Mouse (Mus musculus): ENCODE results near the gene Mpp3. TPM values are rescaled to one million over a fixed set of nuclear protein-coding genes. Genes with fewer than 3 reads are reported as not detected.

The Mpp3 gene
- polyA plus RNA-seq, 1 experiment = 2.1 TPM

DNA sequence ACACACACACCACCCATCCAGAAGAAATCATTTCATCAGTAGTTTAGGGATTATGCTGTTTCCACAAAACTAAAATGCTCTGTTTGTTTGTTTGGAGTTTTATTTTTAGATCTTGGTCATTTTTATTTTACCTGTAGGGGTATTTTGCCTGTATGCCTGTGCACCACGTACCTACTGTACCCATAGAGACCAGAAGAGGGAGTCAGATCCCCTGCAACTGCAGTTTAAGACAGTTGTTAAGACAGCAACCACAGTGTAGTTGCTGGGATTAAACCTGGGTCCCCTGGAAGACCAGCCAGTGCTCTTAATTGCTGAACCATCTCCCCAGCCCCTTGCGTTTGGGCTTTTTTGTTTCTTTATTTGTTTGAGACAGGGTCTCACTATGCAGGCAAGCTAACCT is 40.7 kb upstream of the Mpp3 start:
- TF ChIP-seq MYOG (IDR thresholded peaks at IDR 0.05; ENCODE audit: control insufficient read depth in 1 of 3, insufficient read depth in 1 of 3, insufficient read length in 2 of 3, low read depth in 2 of 3) (no peak), MAX (IDR thresholded peaks at IDR 0.05; ENCODE audit: low read depth) (no peak), TCF3 (IDR thresholded peaks at IDR 0.05; ENCODE audit: insufficient read length, low read depth) (no peak), SRF (IDR thresholded peaks at IDR 0.05; ENCODE audit: control insufficient read depth, insufficient read length, low read depth) (no peak)
- Histone ChIP-seq H3K79me2 (ENCODE audit: control insufficient read depth, insufficient read depth) (no peaks in the 10 kb centered on the region), H3K27me3 (ENCODE audit: control insufficient read depth, insufficient read depth, insufficient read length) (peaks cover 8% of the 10 kb centered on the region), H3ac (ENCODE audit: control insufficient read depth, insufficient read length) (no peak overlapping the region), H3K4me3 (no peak overlapping the region), H3K36me3 (ENCODE audit: control insufficient read depth, insufficient read depth) (no peaks in the 10 kb centered on the region), H3K4me2 (ENCODE audit: low read depth) (no peak overlapping the region)

DNA sequence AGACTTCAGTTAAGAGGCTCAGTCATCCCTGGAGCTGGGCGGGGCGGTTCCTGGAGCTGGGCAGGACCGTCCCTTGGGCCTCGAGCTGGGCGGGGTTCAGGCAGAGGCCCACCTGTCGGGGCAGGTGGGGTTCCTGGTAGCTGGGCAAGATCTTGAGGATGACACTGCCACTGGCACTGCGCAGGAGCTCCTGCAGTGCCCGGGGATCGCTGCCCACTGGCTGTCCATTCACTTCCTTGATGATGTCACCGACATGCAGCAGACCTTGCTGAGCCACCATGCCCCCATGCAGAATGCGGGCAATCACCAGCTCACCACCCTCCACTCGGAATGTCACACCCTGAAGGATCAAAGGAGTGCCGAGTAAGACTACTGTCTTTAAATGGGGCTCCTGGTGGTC is 34.8 kb upstream of the Mpp3 start:
- TF ChIP-seq E2F4 (IDR thresholded peaks at IDR 0.05; ENCODE audit: insufficient read depth) (no peak), REST (IDR thresholded peaks at IDR 0.05; ENCODE audit: insufficient read depth, insufficient read length) (no peak), CEBPB (IDR thresholded peaks at IDR 0.05; ENCODE audit: insufficient read depth, poor library complexity, severe bottlenecking) (no peak), USF1 (IDR thresholded peaks at IDR 0.05; ENCODE audit: low read depth) (no peak), MYOD1 (IDR thresholded peaks at IDR 0.05; ENCODE audit: control insufficient read depth in 1 of 3, insufficient read length in 2 of 3, low read depth in 2 of 3) (no peak), SRF (IDR thresholded peaks at IDR 0.05; ENCODE audit: control insufficient read depth, insufficient read length, low read depth) (no peak), MYOG (IDR thresholded peaks at IDR 0.05; ENCODE audit: control insufficient read depth in 1 of 3, insufficient read depth in 1 of 3, insufficient read length in 2 of 3, low read depth in 2 of 3) (no peak), TCF3 (IDR thresholded peaks at IDR 0.05; ENCODE audit: insufficient read length, low read depth) (no peak), POLR2AphosphoS2 (IDR thresholded peaks at IDR 0.05; ENCODE audit: insufficient read length, low read depth) (no peak), POLR2A (IDR thresholded peaks at IDR 0.05; ENCODE audit: insufficient read length, low read depth) (no peak), MAX (IDR thresholded peaks at IDR 0.05; ENCODE audit: low read depth) (no peak), TCF12 (IDR thresholded peaks at IDR 0.05; ENCODE audit: insufficient read depth, poor library complexity, severe bottlenecking) (no peak)
- H3K4me3 ChIP-seq = no peak overlapping the region
- H3K79me2 ChIP-seq (ENCODE audit: control insufficient read depth, insufficient read depth) = no peaks in the 10 kb centered on the region
- no peak overlapping the region for H3K4me2 ChIP-seq (ENCODE audit: low read depth)
- H3K36me3 ChIP-seq (ENCODE audit: control insufficient read depth, insufficient read depth) = no peaks in the 10 kb centered on the region
- no peak overlapping the region for H3ac ChIP-seq (ENCODE audit: control insufficient read depth, insufficient read length)
- peaks cover 5% of the 10 kb centered on the region for H3K27me3 ChIP-seq (ENCODE audit: control insufficient read depth, insufficient read depth, insufficient read length)

DNA sequence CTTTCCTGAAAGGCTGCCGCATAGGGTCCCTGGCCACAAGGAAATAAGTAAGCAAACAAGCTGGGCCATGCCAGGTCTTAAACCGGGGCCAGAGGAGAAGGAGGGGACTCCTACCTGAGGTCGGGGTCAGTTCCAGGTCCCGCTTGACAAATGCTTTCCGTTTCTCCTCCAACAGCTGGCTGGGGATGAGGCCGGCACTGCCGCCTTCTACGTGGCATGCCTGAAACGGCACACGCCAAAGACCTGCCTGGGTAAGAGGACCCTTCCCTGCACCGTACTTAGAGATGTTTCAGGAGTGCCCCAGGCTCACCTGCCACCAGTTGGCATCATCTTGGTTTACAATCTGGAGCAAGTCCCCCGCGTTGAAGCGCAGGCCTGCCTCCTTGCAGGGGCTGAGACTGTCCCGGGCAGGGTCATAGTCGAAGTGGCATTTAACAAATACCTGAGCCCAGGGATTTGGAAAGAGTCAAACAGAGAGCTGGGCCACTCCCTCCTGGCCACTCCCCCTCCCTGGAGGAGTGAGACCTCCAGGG is 33.7 kb upstream of the Mpp3 start:
- no peak overlapping the region for H3K4me3 ChIP-seq
- H3ac ChIP-seq (ENCODE audit: control insufficient read depth, insufficient read length) = no peak overlapping the region
- peaks cover 4% of the 10 kb centered on the region for H3K27me3 ChIP-seq (ENCODE audit: control insufficient read depth, insufficient read depth, insufficient read length)
- H3K36me3 ChIP-seq (ENCODE audit: control insufficient read depth, insufficient read depth) = no peaks in the 10 kb centered on the region
- H3K79me2 ChIP-seq (ENCODE audit: control insufficient read depth, insufficient read depth) = no peaks in the 10 kb centered on the region
- TF ChIP-seq MAX (IDR thresholded peaks at IDR 0.05; ENCODE audit: low read depth) (no peak), POLR2AphosphoS2 (IDR thresholded peaks at IDR 0.05; ENCODE audit: insufficient read length, low read depth) (no peak), POLR2A (IDR thresholded peaks at IDR 0.05; ENCODE audit: insufficient read length, low read depth) (no peak), MYOG (IDR thresholded peaks at IDR 0.05; ENCODE audit: control insufficient read depth in 1 of 3, insufficient read depth in 1 of 3, insufficient read length in 2 of 3, low read depth in 2 of 3) (no peak), CEBPB (IDR thresholded peaks at IDR 0.05; ENCODE audit: insufficient read depth, poor library complexity, severe bottlenecking) (no peak), TCF3 (IDR thresholded peaks at IDR 0.05; ENCODE audit: insufficient read length, low read depth) (no peak)
- no peak overlapping the region for H3K4me2 ChIP-seq (ENCODE audit: low read depth)

DNA sequence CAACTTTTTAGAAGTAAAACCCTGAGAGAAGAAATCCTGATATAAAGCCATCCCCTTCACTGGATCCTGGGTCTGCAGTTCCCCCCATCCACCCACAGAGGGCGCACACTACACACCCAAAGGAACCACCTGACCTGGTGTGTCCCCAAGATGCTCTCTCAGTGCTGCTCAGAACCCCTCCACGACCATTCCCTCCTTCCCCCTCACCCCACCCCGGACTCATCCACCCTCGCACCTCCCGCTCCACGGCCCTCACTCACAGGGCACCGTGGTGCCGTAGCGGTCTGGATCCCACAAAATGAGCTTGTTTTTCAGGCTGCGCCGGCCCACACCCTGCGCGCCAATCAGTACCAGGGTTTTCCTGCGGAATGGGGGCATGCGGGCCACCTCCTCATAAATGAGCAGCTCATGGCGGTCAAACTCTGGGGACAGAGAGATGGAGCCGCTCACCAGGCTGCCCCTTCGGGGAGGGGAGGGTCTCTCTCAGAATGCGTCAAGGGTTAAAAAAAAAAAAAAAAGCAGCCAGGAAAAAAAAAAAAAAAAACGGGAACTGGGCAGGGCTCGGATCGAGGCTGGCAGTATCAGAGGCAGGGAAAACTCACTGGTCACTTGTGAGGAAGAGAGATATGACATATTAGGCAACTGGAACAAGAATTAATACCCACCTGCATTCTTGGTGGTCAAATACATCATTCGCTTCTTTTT is 33.1 kb upstream of the Mpp3 start:
- no peaks in the 10 kb centered on the region for H3K79me2 ChIP-seq (ENCODE audit: control insufficient read depth, insufficient read depth)
- no peak overlapping the region for H3K4me2 ChIP-seq (ENCODE audit: low read depth)
- H3K4me3 ChIP-seq = no peak overlapping the region

DNA sequence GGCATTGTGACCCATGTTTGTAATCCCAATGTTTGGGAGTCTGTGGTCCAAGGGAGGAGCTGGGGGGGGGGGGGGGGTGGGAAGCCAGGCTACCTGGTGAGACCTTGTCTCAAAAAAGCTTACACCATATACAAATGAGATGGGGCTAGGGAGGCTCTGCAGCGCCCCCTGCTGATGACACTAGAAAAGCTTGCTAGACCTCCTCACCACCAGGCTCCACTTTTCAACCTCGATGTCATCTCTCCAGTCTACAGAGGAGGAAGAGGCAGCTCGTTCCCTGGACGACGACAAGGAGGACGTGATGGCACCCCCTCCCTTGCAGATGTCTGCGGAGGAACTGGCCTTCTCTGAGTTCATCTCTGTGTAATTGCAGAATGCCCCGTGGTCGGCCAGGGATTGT is 25.6 kb upstream of the Mpp3 start:
- H3K36me3 ChIP-seq (ENCODE audit: control insufficient read depth, insufficient read depth) = no peaks in the 10 kb centered on the region
- TF ChIP-seq TCF12 (IDR thresholded peaks at IDR 0.05; ENCODE audit: insufficient read depth, poor library complexity, severe bottlenecking) = no peak
- no peak for TF ChIP-seq POLR2AphosphoS2 (IDR thresholded peaks at IDR 0.05; ENCODE audit: insufficient read length, low read depth)
- TF ChIP-seq MYOG (IDR thresholded peaks at IDR 0.05; ENCODE audit: control insufficient read depth in 1 of 3, insufficient read depth in 1 of 3, insufficient read length in 2 of 3, low read depth in 2 of 3) = no peak
- no peak for TF ChIP-seq E2F4 (IDR thresholded peaks at IDR 0.05; ENCODE audit: insufficient read depth)
- no peak for TF ChIP-seq REST (IDR thresholded peaks at IDR 0.05; ENCODE audit: insufficient read depth, insufficient read length)
- no peak for TF ChIP-seq CEBPB (IDR thresholded peaks at IDR 0.05; ENCODE audit: insufficient read depth, poor library complexity, severe bottlenecking)
- TF ChIP-seq SRF (IDR thresholded peaks at IDR 0.05; ENCODE audit: control insufficient read depth, insufficient read length, low read depth) = no peak
- no peak for TF ChIP-seq POLR2A (IDR thresholded peaks at IDR 0.05; ENCODE audit: insufficient read length, low read depth)
- TF ChIP-seq TCF3 (IDR thresholded peaks at IDR 0.05; ENCODE audit: insufficient read length, low read depth) = no peak
- TF ChIP-seq USF1 (IDR thresholded peaks at IDR 0.05; ENCODE audit: low read depth) = no peak
- TF ChIP-seq MYOD1 (IDR thresholded peaks at IDR 0.05; ENCODE audit: control insufficient read depth in 1 of 3, insufficient read length in 2 of 3, low read depth in 2 of 3) = no peak
- no peak for TF ChIP-seq MAX (IDR thresholded peaks at IDR 0.05; ENCODE audit: low read depth)
- H3K4me3 ChIP-seq = no peak overlapping the region
- no peaks in the 10 kb centered on the region for H3K79me2 ChIP-seq (ENCODE audit: control insufficient read depth, insufficient read depth)
- no peak overlapping the region for H3ac ChIP-seq (ENCODE audit: control insufficient read depth, insufficient read length)
- no peak overlapping the region for H3K4me2 ChIP-seq (ENCODE audit: low read depth)
- peaks cover 54% of the 10 kb centered on the region for H3K27me3 ChIP-seq (ENCODE audit: control insufficient read depth, insufficient read depth, insufficient read length)

More for the DNA sequence above, 33.1 kb upstream of the Mpp3 start:
- TF ChIP-seq REST (IDR thresholded peaks at IDR 0.05; ENCODE audit: insufficient read depth, insufficient read length) (no peak), USF1 (IDR thresholded peaks at IDR 0.05; ENCODE audit: low read depth) (peak; percentile 50)
- Histone ChIP-seq H3K36me3 (ENCODE audit: control insufficient read depth, insufficient read depth) (no peaks in the 10 kb centered on the region), H3ac (ENCODE audit: control insufficient read depth, insufficient read length) (no peak overlapping the region), H3K27me3 (ENCODE audit: control insufficient read depth, insufficient read depth, insufficient read length) (peaks cover 10% of the 10 kb centered on the region)
